Mouse (Mus musculus) midbrain, embryonic 13.5 days (tissue): Measurements from ENCODE around the gene Cyp2a12. TPM values are rescaled to one million over a fixed set of nuclear protein-coding genes. Genes with fewer than 3 reads are reported as not detected.

Experiments
- polyA plus RNA-seq: library from polyadenylated mRNA; unstranded; fragments of >200 nt; fragmentation: Nextera tagmentation; extraction: Ambion mirVana; gene quantifications from 2 replicates; pipeline ENCODE4 v1.2.1, GENCODE M21; 2015

Gene Cyp2a12
- polyA plus RNA-seq, 1 experiment from 2014 or later = not detected

Other genes with a start within 250 kb of the Cyp2a12 start
- gene Cyp2g1, start 220.2 kb upstream of the Cyp2a12 start, polyA plus RNA-seq = not detected in 2 replicates
- 0.36 and 0.37 TPM in 2 replicates for gene Cyp2a5, start 193.8 kb upstream of the Cyp2a12 start, polyA plus RNA-seq
- not detected in 2 replicates for gene Cyp2a22, start 89.7 kb upstream of the Cyp2a12 start, polyA plus RNA-seq
- not detected in 2 replicates for gene Cyp2f2, start 90.8 kb downstream of the Cyp2a12 start, polyA plus RNA-seq
- 0.22 TPM in 1 of 2 replicates, not detected in the other for gene Cyp2t4, start 124.6 kb downstream of the Cyp2a12 start, polyA plus RNA-seq
- 87.0 and 101 TPM in 2 replicates for gene Egln2, start 137.7 kb downstream of the Cyp2a12 start, polyA plus RNA-seq
- 104 and 110 TPM in 2 replicates for gene Rab4b, start 149.8 kb downstream of the Cyp2a12 start, polyA plus RNA-seq
- 0.36 TPM in 1 of 2 replicates, not detected in the other for gene Gm21983, start 152.0 kb downstream of the Cyp2a12 start, polyA plus RNA-seq
- gene Mia, start 152.1 kb downstream of the Cyp2a12 start, polyA plus RNA-seq = 3.6 and 5.1 TPM in 2 replicates
- gene BC024978, start 166.7 kb downstream of the Cyp2a12 start, polyA plus RNA-seq = 4.3 TPM in 2 replicates
- 233 and 245 TPM in 2 replicates for gene Snrpa, start 167.2 kb downstream of the Cyp2a12 start, polyA plus RNA-seq
- gene Itpkc, start 199.6 kb downstream of the Cyp2a12 start, polyA plus RNA-seq = 6.7 and 7.6 TPM in 2 replicates
- gene Coq8b, start 203.9 kb downstream of the Cyp2a12 start, polyA plus RNA-seq = 25.3 and 25.5 TPM in 2 replicates
- 39.4 and 51.6 TPM in 2 replicates for gene Numbl, start 229.4 kb downstream of the Cyp2a12 start, polyA plus RNA-seq